Mouse (Mus musculus) left cerebral cortex, adult 8-10 months (tissue): ENCODE data around the gene Bhlhe41. TPM values are rescaled to one million over a fixed set of nuclear protein-coding genes. Genes with fewer than 3 reads are reported as not detected.

Source experiments
- DNase-seq, 2 experiments: peaks; one replicate each; pipeline ENCODE4 v3.0.0; 2022; ENCODE audit warnings: low spot score in 2 of 2
- total RNA-seq, 4 experiments: library from RNA; stranded (reverse); gene quantifications; 2 replicates each; pipeline ENCODE4 v1.2.4; 2022

The Bhlhe41 gene
- 10 to 100 TPM; 53.1 to 72.2 (median 64.1) TPM for total RNA-seq

DNA sequence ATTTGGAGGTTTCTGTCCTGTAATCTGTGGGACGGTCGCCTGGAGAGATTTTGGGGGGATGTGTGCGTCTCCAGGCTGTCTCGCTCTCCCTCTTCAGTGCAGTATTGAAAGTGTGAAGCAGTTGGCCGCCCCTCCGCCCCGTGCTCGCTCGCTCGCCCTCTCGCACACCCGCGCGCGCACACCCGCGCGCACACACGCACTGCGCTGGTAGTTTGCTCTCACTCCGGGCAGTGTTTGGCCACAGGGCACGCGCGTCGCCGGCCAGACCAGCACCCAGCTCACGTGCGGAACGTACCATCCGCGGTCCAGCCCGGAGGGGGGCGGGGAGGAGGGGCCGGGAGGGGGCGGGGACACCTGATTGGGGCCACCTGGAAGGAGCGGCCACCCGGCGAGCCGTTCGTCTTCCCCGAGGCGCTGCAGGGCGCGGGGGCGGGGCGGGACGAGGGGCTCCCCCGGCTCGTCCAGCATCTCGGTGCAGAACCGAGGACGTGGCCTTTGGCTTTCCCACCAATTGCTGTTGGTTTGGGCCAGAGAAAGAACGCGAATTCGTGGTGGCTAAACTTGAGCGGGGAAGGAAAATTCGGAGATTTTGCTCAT, at the start of gene Bhlhe41:
Bhlhe41 (minus strand) TSS at position 270 of the 597 bp plus-strand sequence.
- DNase-seq = peak; percentile 66 to 82

GRCm38 (mm10) chr6:145912232-145912631, 46.9 kb upstream of the Bhlhe41 start:
- DNase-seq = no peak

DNA sequence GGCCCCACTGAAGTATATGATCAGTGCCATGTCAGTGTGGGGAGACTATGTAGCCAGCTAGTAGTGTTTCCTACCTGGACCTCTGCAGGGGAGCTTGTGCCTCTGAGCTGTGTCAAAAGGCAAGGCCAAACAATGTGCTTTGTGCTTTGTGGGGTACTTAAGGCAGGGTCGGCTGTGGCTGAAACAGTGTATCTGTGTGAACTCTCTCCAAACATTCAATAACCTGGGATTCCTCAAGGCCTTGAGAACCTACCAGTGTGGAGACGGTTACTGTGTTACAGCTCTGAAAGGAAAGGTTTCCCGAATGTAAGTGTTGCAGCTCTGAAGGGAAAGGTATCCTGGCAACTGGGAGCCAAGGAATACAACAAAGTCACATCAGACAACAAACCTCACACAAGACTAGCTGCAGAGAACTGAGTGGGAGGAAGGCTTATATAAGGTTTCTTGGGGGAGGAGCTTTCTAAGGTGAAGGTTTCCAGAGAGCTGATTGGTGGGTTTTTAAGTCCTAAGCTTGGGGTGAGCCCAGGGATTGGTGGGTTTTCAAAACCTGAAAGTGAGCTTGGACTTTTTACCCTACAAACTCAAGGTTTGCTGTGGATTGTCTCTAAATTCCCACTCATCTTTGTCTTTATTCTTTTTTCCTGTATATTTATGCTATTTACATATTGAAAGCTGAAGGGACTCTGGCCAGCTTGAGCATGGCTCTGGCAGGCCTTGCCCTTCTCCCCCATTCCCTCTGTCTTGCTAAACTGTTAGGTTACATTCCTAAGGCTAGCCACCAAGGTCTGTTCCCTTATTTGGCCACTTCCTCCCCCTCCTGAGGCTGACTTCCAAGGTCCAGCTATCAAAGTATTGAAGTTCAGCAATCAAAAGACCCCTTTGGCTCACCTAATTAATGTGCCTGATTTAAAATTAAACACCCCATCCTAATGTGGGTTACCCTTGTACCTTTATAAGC, 45.4 kb upstream of the Bhlhe41 start:
- no peak for DNase-seq

DNA sequence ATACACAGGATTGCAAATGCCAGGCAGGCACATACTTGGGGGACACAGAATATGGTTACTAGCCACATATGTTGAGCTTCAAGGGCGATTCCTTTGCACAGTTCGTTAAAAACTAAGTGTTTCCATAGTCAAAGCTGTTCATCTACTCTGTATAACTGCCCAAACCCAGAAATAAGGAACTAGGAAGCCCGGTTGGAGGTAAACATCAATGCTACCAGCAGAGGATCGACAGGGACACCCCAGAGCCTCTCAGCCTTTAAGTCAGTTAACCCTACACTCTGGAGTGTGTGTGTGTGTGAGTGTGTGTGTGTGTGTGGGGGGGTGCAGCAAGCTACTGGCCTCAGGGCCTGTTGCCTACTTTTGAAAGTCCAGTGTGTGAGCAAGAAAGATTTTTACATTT, 44.6 kb upstream of the Bhlhe41 start:
- DNase-seq = no peak

- no peak for DNase-seq
Observed at GRCm38 (mm10) chr6:145906096-145906890, 40.9 kb upstream of the Bhlhe41 start.

GRCm38 (mm10) chr6:145904616-145905015, 39.3 kb upstream of the Bhlhe41 start:
- no peak for DNase-seq

GRCm38 (mm10) chr6:145904169-145904568, 38.8 kb upstream of the Bhlhe41 start:
- no peak for DNase-seq

DNA sequence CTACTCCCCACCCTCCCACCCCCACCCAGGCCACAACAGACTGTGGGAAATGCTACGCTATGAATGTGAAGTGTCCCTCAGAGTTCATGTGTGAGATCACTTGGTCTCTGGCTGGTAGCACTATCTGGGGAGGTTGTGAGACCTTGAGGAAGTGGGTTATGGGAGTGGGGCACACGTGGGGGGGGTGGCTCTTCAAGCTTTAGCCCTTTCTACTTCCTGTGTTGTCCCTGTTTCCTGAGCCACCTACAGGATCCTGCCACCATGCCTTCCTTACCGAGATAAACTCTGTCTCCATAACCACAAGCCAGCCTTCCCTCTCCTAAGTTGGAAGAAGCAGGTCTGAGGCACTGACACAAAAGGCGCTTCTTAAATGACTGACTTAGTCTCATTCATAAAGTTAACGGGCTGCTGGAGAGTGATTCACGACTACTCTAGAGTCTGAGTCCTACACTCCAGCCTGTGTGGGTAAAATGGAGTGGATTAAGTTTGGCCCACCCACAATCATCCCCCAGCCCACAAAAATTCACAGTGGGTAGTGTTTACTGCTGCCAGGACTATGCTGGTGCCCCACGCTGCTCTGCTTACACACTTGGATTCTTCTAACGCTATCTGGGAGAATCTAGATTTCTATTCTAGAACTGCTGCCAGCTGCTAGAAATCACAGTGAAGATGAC, 29.4 kb upstream of the Bhlhe41 start:
- no peak for DNase-seq

- no peak for DNase-seq
Observed at GRCm38 (mm10) chr6:145893366-145894021, 28.1 kb upstream of the Bhlhe41 start.

GRCm38 (mm10) chr6:145892381-145893265, 27.3 kb upstream of the Bhlhe41 start:
- DNase-seq = no peak

DNA sequence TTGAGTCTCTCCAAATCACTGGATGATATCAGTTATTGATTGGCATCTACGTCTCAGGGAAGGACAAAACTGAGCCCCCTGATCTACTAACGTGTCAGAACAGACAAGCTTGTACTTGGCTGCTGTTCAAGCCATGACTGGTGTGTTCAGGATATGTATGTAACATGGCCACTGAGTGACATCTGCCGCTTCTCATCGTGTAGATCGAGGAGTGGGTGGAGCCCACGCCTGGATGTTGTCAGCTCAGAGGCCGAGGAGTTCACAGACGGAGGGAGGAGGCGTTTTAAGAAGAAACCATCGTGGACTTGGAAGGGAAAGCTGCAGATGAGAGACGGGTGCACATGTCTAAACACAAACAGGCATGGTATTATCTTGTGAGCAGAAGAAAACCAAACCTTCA, 26.6 kb upstream of the Bhlhe41 start:
- no peak for DNase-seq

DNA sequence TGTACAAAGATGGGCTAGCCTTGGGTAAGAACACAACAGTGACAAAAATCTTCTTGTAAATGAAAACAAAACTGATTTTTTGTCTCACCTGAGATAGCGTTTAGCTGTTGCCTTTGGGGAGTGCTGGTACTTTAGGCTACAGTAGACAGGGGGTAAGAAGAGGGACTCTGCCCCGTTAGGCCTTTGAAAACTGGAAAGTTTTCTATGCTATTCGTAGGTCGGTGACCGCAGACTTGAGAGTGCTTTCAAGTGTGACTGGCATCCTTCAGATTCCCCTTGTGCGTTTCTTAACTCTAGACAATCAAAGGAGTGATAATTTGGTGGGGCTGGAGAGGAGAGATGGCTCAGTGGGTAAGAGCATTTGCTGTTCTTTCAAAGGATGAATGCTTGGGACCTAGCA, 22.4 kb upstream of the Bhlhe41 start:
- no peak for DNase-seq

- no peak for DNase-seq
Observed at GRCm38 (mm10) chr6:145886277-145886676, 20.9 kb upstream of the Bhlhe41 start.

DNA sequence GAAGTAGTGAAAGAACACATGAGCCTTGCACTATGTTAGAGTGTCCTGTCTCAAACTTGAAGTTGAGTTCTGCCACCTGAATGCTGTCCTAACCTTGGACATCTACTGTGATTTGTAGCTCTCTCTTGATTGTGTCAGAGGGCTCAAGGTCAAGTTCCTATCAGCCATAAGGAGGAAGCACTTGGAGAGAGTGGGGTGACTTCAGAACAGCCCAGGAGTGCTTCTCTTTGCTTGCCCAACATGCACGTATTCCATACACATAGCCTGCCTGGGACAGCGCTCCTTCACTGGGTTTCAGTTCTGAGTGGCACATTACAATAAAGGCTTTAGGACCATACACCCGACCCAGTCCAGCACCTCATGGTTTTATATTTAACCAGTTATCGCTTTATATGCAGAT, 19.7 kb upstream of the Bhlhe41 start:
- no peak for DNase-seq

DNA sequence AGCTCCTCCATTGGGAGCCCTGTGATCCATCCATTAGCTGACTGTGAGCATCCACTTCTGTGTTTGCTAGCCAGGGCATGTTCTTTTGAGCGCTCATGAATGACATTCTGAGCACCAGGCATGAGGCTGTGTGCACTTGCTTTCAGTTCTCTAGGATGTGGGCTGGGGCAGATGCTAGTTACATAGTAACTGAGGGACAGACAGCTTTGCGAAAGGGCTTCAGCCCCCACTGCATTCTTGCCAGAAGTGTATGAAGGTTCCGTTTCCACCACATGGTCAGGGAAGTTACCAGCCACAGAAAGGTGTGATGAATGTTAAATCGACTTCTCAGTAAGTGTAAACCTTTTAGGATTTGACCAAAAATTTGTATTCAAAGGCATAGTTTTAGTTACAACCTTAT, 18.3 kb upstream of the Bhlhe41 start:
- no peak for DNase-seq

DNA sequence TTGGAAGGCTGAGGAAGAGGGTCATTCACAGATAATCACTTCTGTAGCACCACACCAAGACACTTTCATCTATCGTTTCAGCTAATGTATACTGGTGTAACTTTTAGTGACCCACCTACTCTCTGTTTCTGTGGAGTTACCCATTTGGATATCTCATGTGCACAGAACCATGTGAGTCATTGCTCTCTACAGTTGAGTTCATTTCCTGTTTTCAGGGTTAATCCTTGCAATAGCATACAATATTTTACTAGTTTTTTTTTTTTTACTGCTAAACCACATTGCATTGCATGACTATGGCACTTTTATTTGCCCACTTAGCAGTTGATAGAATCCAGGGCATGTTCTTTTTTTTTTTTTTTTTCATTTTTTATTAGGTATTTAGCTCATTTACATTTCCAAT, 17.7 kb upstream of the Bhlhe41 start:
- DNase-seq = no peak

DNA sequence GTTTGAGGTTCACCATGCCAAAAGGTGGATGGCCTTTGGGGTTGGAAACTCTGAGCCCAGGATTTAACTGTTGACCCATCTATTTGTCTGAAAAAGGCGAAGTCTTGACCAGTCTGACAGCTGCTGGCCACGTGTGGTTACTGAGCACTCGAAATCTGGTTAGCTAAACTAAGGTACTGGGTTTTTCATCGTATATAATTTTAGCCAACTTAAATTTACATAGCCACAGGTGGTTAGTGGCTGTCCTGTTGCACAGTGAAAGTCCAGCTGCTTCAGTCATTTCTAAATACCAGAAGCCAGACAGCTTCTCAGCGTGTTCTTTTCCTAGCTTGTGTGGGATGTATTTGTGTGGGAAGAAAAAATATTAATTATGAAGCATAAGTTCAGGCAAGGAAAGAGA, 15.3 kb upstream of the Bhlhe41 start:
- no peak for DNase-seq

DNA sequence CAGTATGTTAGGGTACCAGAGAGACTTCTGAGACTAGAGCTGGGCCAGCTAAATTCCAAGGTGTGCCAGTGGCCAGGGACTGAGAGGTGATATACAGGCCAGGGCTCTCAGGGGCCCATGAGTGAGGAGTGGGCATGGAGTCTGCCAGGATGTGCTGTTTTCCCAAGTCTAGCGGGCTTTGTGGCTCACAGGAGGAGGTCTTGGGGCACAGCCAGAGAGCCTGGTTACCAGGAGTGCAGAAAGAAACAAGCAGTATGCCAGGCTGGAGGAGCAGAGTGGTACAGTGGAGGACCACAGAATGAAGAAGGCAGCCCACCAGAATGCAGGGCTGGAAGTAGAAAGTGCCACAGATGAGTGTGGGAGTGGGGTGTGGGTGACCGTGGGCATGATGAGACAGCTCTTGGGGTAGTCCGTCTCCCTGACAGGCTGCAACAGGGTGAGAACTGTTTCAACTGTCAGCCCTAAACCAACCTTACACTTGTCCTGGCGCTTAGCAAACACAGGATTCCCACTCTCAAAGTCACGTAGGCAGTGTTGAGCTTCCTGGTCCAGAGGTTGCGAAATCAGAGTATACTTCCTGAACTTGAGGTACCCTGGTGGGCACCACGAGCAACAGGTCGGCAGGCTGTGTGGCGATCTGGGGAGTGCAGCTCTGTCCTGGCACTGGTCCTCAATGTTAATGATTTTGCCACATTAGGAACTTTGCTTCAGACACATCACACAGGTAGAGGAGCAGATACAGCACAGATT, 11.8 kb upstream of the Bhlhe41 start:
- no peak for DNase-seq

DNA sequence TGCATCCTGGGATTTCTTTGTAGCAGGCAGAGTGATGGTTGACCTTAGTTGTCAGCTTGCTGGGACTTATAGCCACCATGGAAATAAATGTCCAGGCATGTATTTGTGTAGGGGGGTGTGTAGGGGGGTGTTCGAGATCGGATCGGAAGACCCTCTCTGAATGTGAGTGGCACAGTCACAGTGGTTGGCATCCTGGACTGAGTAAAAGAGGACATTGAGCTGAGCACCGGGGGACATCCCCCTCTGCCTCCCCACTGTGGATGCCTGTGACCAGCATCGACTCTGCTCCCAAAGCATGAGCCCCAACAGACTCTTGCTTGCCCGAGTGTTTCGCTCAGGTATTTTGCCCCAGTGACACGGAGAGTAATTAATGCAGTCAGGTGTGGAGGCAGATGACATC, 8.0 kb upstream of the Bhlhe41 start:
- no peak for DNase-seq
